Mouse (Mus musculus): ENCODE results near the gene Aurkb. TPM values are rescaled to one million over a fixed set of nuclear protein-coding genes. Genes with fewer than 3 reads are reported as not detected.

Gene Aurkb
- polyA plus RNA-seq, 1 experiment from 2014 or later: 61.7 TPM

DNA sequence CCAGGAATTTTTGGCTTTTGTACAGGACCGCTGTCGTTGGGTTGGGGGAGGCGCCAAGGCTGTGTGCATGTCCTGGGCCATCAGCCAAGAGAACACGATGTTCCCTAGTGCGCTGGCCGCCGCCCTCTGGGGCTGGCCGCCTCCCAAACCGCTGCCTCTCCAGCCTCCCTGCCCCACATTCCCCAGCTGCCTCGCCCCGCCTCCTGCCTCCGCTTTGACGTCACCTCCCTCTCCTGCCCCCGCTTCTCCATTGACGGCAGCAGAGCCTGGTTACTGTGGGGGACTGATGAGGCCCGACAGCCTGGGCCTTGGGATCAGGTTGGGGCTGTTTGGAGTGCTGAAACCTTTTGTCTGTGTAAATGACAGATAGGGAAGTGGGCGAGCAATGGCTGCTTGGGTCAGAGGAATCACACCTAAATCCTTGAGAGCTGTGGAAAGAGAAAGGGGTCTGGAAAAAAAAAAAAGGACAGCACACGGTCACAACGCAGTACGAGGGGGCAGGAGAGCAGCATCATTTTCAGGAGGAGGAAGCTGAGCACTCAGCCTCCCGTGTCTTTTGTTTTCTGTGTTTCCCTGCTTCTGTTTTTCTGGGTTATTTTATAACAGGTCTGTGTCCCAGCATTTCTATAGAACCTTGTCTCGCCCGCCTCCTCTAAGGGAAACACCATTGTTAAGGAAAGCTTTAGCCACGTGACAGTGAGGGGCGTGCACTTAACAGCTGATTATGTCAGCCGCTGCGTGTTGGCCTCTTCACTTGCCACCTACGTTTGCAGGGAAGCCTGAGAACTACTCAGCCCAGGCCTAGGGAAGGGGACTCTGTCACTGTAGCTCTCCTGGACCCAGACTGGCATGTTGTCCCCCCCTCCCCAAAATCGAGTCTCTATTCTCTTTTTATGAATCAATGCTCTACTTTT lies 51.8 kb downstream of the Aurkb start:
- peak; percentile 69 for ATAC-seq (ENCODE audit: insufficient number of reproducible peaks, insufficient read depth, low FRiP score, low read depth)
- Histone ChIP-seq H3K9ac (ENCODE audit: low read length) (peak overlapping the region; percentile 88), H3K9me3 (ENCODE audit: control insufficient read depth, low read length) (no peaks in the 10 kb centered on the region), H3K27ac (replicated peaks in 1 of 2; ENCODE audit: control insufficient read depth in 1 of 2, insufficient read depth in 1 of 2, low read depth in 2 of 2, low read length in 2 of 2) (peak overlapping the region; percentile 89 to 99), H3K27me3 (ENCODE audit: control insufficient read depth, insufficient read depth, low read length) (no peaks in the 10 kb centered on the region), H3K4me2 (ENCODE audit: low read length) (peak overlapping the region; percentile 93), H3K4me3 (ENCODE audit: control insufficient read depth in 1 of 2, insufficient read depth in 1 of 2, low read depth in 1 of 2, low read length in 2 of 2) (peak overlapping the region; percentile 39 to 65), H3K36me3 (ENCODE audit: control insufficient read depth, insufficient read depth, low read length) (peaks cover 24% of the 10 kb centered on the region), H3K4me1 (ENCODE audit: control insufficient read depth in 2 of 2, insufficient read depth in 2 of 2, low read length in 2 of 2) (peaks cover 29 to 45% of the 10 kb centered on the region in 2 experiments)
- 2% methylated on average over 29 of the region's 29 CpGs for WGBS

DNA sequence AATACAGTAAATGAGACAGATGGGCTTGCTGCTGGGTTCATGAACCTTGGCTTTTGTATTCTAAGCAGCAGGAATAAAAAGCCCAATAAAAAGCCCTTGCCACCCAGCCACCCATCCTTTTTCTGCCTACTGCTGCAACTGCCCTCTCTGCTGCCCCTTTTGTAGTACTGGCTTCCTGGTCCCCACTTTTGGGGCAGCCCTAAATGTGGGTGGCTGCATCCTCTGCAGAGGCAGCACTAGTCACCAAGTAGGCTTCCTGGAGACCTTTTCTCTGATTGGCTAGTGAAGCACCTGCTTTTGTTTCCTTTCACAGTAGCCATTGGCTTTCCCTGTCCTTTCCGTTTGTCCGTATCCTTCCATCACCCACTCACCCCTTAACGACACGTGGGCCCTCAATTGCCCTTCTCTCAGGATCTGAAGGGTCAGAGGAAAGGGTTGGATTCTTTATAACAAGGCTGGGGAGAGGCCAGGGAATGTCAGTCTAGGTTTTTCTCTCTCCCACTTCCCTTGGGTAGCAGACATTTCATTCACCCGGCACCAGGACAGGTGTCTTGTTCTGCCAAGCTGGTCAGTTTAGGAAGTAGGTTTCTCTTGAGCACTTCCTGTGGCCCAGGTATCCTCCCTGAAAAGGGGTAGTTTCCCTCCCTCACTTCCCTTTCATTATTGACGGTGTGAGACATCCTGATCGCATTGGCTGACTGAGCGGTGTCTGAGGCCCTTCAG lies 52.8 kb downstream of the Aurkb start:
- peaks cover 29% of the 10 kb centered on the region for H3K36me3 ChIP-seq (ENCODE audit: control insufficient read depth, insufficient read depth, low read length)
- peak overlapping the region; percentile 53 to 57; a peak in 3 of 4 replicates for H3K4me3 ChIP-seq (ENCODE audit: control insufficient read depth in 1 of 2, insufficient read depth in 1 of 2, low read depth in 1 of 2, low read length in 2 of 2)
- peak overlapping the region; percentile 93 for H3K4me2 ChIP-seq (ENCODE audit: low read length)
- peak overlapping the region; percentile 89 to 99 for H3K27ac ChIP-seq (replicated peaks in 1 of 2; ENCODE audit: control insufficient read depth in 1 of 2, insufficient read depth in 1 of 2, low read depth in 2 of 2, low read length in 2 of 2)
- H3K9me3 ChIP-seq (ENCODE audit: control insufficient read depth, low read length): no peaks in the 10 kb centered on the region
- peak overlapping the region; percentile 88 for H3K9ac ChIP-seq (ENCODE audit: low read length)
- H3K4me1 ChIP-seq (ENCODE audit: control insufficient read depth in 2 of 2, insufficient read depth in 2 of 2, low read length in 2 of 2): peaks cover 29 to 45% of the 10 kb centered on the region in 2 experiments
- 18% methylated on average over 8 of the region's 8 CpGs for WGBS
- H3K27me3 ChIP-seq (ENCODE audit: control insufficient read depth, insufficient read depth, low read length): no peaks in the 10 kb centered on the region
- ATAC-seq (ENCODE audit: insufficient number of reproducible peaks, insufficient read depth, low FRiP score, low read depth): no peak

DNA sequence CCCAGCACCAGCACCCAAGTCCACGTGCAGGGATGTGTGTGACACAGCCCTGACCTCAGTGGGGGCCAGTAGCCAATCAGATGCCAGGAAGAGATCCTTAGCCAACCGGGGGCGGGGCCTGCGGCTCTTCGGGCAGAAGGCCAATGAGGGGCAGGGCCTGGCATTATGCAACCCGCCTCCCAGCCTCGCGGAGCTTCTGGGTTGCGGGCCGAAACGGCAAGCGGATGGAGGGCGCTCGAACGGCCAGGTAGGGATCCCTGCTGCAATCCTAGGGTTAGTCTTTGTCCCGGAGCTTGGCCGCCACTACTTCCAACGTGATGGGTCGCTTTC lies 53.3 kb downstream of the Aurkb start:
- peaks cover 34% of the 10 kb centered on the region for H3K36me3 ChIP-seq (ENCODE audit: control insufficient read depth, insufficient read depth, low read length)
- H3K4me2 ChIP-seq (ENCODE audit: low read length): peak overlapping the region; percentile 93
- peak overlapping the region; percentile 89 to 99 for H3K27ac ChIP-seq (replicated peaks in 1 of 2; ENCODE audit: control insufficient read depth in 1 of 2, insufficient read depth in 1 of 2, low read depth in 2 of 2, low read length in 2 of 2)
- ATAC-seq (ENCODE audit: insufficient number of reproducible peaks, insufficient read depth, low FRiP score, low read depth): peak; percentile 5
- H3K9ac ChIP-seq (ENCODE audit: low read length): peak overlapping the region; percentile 88
- no peaks in the 10 kb centered on the region for H3K9me3 ChIP-seq (ENCODE audit: control insufficient read depth, low read length)
- under 1% methylated on average over 19 of the region's 19 CpGs for WGBS
- H3K4me1 ChIP-seq (ENCODE audit: control insufficient read depth in 2 of 2, insufficient read depth in 2 of 2, low read length in 2 of 2): peaks cover 29 to 45% of the 10 kb centered on the region in 2 experiments
- H3K27me3 ChIP-seq (ENCODE audit: control insufficient read depth, insufficient read depth, low read length): no peaks in the 10 kb centered on the region
- H3K4me3 ChIP-seq (ENCODE audit: control insufficient read depth in 1 of 2, insufficient read depth in 1 of 2, low read depth in 1 of 2, low read length in 2 of 2): peak overlapping the region; percentile 53 to 57

DNA sequence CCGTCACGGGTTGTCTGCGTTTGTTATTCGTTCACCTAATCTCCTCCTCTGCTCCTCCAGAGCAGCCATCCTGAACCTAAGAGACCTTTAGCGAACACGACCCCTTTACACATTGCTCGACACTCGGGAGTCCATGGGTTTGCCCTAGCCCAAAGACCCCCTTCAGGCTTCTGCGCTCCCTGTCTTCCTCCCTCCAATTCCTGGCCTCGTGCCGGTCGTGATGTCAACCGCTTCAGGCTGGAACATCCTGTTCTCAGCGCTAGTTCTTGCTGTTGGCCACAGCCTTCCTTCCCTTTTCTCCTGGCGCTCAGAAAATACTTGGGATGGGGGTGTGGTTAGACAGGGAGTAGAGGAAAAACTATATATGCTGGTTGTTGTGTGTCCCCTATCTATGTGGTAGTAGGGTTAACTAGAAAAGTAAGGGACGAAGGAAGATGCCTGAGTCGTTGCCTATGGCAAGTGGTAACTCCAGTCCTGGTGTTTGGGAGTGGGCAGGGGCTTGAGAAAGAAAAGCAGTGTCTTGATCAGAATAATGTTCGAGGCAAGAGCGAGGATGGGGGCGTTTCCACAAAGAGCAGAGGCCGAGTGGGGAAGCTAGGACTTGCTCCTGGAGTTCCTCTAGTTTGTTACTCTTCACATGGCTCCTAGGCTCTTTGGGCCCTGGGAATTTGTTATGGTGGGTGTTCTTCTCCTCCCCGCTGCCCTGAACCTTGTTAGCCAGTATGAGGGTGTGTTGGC lies 53.9 kb downstream of the Aurkb start:
- Histone ChIP-seq H3K27me3 (ENCODE audit: control insufficient read depth, insufficient read depth, low read length) (no peaks in the 10 kb centered on the region), H3K4me3 (ENCODE audit: control insufficient read depth in 1 of 2, insufficient read depth in 1 of 2, low read depth in 1 of 2, low read length in 2 of 2) (peak overlapping the region; percentile 53 to 57), H3K9ac (ENCODE audit: low read length) (peak overlapping the region; percentile 88), H3K4me2 (ENCODE audit: low read length) (peak overlapping the region; percentile 93), H3K27ac (replicated peaks in 1 of 2; ENCODE audit: control insufficient read depth in 1 of 2, insufficient read depth in 1 of 2, low read depth in 2 of 2, low read length in 2 of 2) (peak overlapping the region; percentile 89 to 99), H3K4me1 (ENCODE audit: control insufficient read depth in 2 of 2, insufficient read depth in 2 of 2, low read length in 2 of 2) (peaks cover 29 to 43% of the 10 kb centered on the region in 2 experiments), H3K9me3 (ENCODE audit: control insufficient read depth, low read length) (no peaks in the 10 kb centered on the region), H3K36me3 (ENCODE audit: control insufficient read depth, insufficient read depth, low read length) (peaks cover 40% of the 10 kb centered on the region)
- WGBS: 2% methylated on average over 22 of the region's 22 CpGs
- ATAC-seq (ENCODE audit: insufficient number of reproducible peaks, insufficient read depth, low FRiP score, low read depth): no peak

DNA sequence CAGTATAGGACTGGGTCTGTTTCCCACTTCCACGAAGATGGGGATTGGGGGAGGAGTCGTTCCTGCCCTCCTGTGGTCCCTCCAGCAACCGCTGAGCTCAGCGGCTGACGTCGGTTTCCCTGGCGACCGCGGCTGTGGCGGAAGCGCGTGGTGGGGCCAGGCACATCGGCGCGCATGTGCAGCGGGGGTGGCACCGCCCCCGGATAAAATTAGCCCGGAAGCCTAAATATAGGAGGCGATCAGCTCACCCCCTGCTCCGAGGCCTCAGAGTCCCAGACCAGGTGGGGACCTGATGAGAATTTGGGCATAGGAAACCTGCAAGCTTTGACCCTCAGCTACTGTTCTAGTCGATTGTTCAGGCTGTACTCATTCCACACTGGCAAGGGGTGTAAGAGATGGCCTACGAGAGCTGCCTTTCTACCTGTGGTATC lies 54.5 kb downstream of the Aurkb start:
- H3K4me2 ChIP-seq (ENCODE audit: low read length): peak overlapping the region; percentile 93
- peak overlapping the region; percentile 89 to 99 for H3K27ac ChIP-seq (replicated peaks in 1 of 2; ENCODE audit: control insufficient read depth in 1 of 2, insufficient read depth in 1 of 2, low read depth in 2 of 2, low read length in 2 of 2)
- H3K4me1 ChIP-seq (ENCODE audit: control insufficient read depth in 2 of 2, insufficient read depth in 2 of 2, low read length in 2 of 2): peaks cover 29 to 40% of the 10 kb centered on the region in 2 experiments
- no peaks in the 10 kb centered on the region for H3K9me3 ChIP-seq (ENCODE audit: control insufficient read depth, low read length)
- H3K4me3 ChIP-seq (ENCODE audit: control insufficient read depth in 1 of 2, insufficient read depth in 1 of 2, low read depth in 1 of 2, low read length in 2 of 2): peak overlapping the region; percentile 53 to 57
- ATAC-seq (ENCODE audit: insufficient number of reproducible peaks, insufficient read depth, low FRiP score, low read depth): peak; percentile 27
- H3K27me3 ChIP-seq (ENCODE audit: control insufficient read depth, insufficient read depth, low read length): no peaks in the 10 kb centered on the region
- H3K9ac ChIP-seq (ENCODE audit: low read length): peak overlapping the region; percentile 88
- WGBS: under 1% methylated on average over 23 of the region's 23 CpGs
- peaks cover 46% of the 10 kb centered on the region for H3K36me3 ChIP-seq (ENCODE audit: control insufficient read depth, insufficient read depth, low read length)

DNA sequence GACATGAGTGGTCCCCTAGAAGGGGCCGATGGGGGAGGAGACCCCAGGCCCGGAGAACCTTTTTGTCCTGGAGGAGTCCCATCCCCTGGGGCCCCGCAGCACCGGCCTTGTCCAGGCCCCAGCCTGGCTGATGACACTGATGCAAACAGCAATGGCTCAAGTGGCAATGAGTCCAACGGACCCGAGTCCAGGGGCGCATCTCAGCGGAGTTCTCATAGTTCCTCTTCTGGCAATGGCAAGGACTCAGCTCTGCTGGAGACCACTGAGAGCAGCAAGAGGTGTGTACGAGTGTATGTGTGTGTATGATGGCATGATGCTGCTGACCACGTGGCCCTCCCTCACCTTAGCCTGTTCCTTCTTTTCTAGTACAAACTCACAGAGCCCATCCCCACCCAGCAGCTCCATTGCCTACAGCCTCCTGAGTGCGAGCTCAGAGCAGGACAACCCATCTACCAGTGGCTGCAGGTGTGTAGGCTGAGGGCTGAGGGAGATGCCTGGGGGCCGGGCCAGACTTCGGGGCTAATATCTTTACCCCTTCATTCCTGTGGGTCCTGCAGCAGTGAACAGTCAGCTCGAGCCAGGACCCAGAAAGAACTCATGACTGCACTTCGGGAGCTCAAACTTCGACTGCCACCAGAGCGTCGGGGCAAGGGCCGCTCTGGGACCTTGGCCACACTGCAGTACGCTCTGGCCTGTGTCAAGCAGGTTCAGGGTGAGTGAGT lies 55.4 kb downstream of the Aurkb start:
- H3K36me3 ChIP-seq (ENCODE audit: control insufficient read depth, insufficient read depth, low read length): peaks cover 55% of the 10 kb centered on the region
- no peaks in the 10 kb centered on the region for H3K27me3 ChIP-seq (ENCODE audit: control insufficient read depth, insufficient read depth, low read length)
- peak overlapping the region; percentile 70 for H3K9ac ChIP-seq (ENCODE audit: low read length)
- WGBS: 86% methylated on average over 20 of the region's 20 CpGs
- peak overlapping the region; percentile 79 to 99 for H3K27ac ChIP-seq (replicated peaks in 1 of 2; ENCODE audit: control insufficient read depth in 1 of 2, insufficient read depth in 1 of 2, low read depth in 2 of 2, low read length in 2 of 2)
- H3K9me3 ChIP-seq (ENCODE audit: control insufficient read depth, low read length): no peaks in the 10 kb centered on the region
- peak overlapping the region; percentile 93 for H3K4me2 ChIP-seq (ENCODE audit: low read length)
- peak overlapping the region in 1 of 2 experiments; percentile 53; a peak in 2 of 4 replicates for H3K4me3 ChIP-seq (ENCODE audit: control insufficient read depth in 1 of 2, insufficient read depth in 1 of 2, low read depth in 1 of 2, low read length in 2 of 2)
- ATAC-seq (ENCODE audit: insufficient number of reproducible peaks, insufficient read depth, low FRiP score, low read depth): no peak
- H3K4me1 ChIP-seq (ENCODE audit: control insufficient read depth in 2 of 2, insufficient read depth in 2 of 2, low read length in 2 of 2): peaks cover 29 to 40% of the 10 kb centered on the region in 2 experiments
